Mouse (Mus musculus): ENCODE measurements at regions not wholly inside any gene's neighbourhood (a gene's known extent, or its start where the extent isn't known, plus 50 kb on each side); places are given as distances from the start of the nearest gene placed in this dataset.

GRCm38 (mm10) chr1:30696342-30696741 is 177.4 kb downstream of the Phf3 start:
- no peaks in the 10 kb centered on the region for H3K79me2 ChIP-seq (replicated peaks; ENCODE audit: control insufficient read depth, extremely low read depth, insufficient read depth, poor library complexity, severe bottlenecking)
- no peak overlapping the region for H3K4me2 ChIP-seq (ENCODE audit: insufficient read depth, low read depth, poor library complexity, severe bottlenecking)
- TF ChIP-seq UBTF (IDR thresholded peaks at IDR 0.05; ENCODE audit: low read depth, low read length) = no peak
- TF ChIP-seq RAD21 (IDR thresholded peaks at IDR 0.05; ENCODE audit: low read depth, low read length) = peak; percentile 54
- TF ChIP-seq IRF4 (IDR thresholded peaks at IDR 0.05; ENCODE audit: low read depth, low read length) = no peak
- TF ChIP-seq ZMIZ1 (IDR thresholded peaks at IDR 0.05; ENCODE audit: low read depth, low read length) = no peak
- TF ChIP-seq CHD2 (IDR thresholded peaks at IDR 0.05; ENCODE audit: low read length) = no peak
- TF ChIP-seq PAX5 (IDR thresholded peaks at IDR 0.05; ENCODE audit: low read length) = no peak
- no peak for TF ChIP-seq ZKSCAN1 (IDR thresholded peaks at IDR 0.05; ENCODE audit: borderline replicate concordance, low read depth, low read length)
- peak; percentile 23 to 55; a peak in 2 of 4 replicates for TF ChIP-seq CTCF (conservative IDR thresholded peaks at IDR 0.05 in 1 of 2, IDR thresholded peaks at IDR 0.05 in 1 of 2; ENCODE audit: low read depth in 2 of 2, low read length in 2 of 2)
- no peak for TF ChIP-seq KAT2A (IDR thresholded peaks at IDR 0.05; ENCODE audit: insufficient replicate concordance, low read length)
- TF ChIP-seq POLR2A (IDR thresholded peaks at IDR 0.05; ENCODE audit: low read depth, low read length) = no peak
- no peak for TF ChIP-seq ZC3H11A (IDR thresholded peaks at IDR 0.05; ENCODE audit: low read depth, low read length)
- TF ChIP-seq MAFK (IDR thresholded peaks at IDR 0.05; ENCODE audit: insufficient replicate concordance, low read length) = no peak
- H3K27ac ChIP-seq (ENCODE audit: insufficient read depth, low read depth) = no peak overlapping the region
- H3K27me3 ChIP-seq (replicated peaks) = no peaks in the 10 kb centered on the region
- peak; percentile 26 for DNase-seq (ENCODE audit: extremely low read depth)
- H3K9ac ChIP-seq (ENCODE audit: insufficient read depth, low read depth) = no peak overlapping the region
- H3K4me1 ChIP-seq (ENCODE audit: control insufficient read depth in 1 of 2, insufficient read depth in 2 of 2) = no peaks in the 10 kb centered on the region
- in situ Hi-C loops (cut with MboI; ENCODE audit: low pct_ligation_motif_present, low pct_unique_long_range_greater_than_20kb, low sequenced_read_pairs) (no loop called here), dilution Hi-C loops (cut with MboI; ENCODE audit: extremely low pct_ligation_motif_present, extremely low pct_unique_long_range_greater_than_20kb, low sequenced_read_pairs) (no loop called here)
- no peak overlapping the region for H3K4me3 ChIP-seq (replicated peaks in 1 of 3; ENCODE audit: low read depth in 2 of 3, low read length in 2 of 3, poor library complexity in 1 of 3)
- H3K9me3 ChIP-seq (replicated peaks; ENCODE audit: low read length) = no peaks in the 10 kb centered on the region
- H3K36me3 ChIP-seq (replicated peaks in 1 of 2; ENCODE audit: control insufficient read depth in 1 of 2, insufficient read depth in 1 of 2, low read length in 1 of 2) = no peaks in the 10 kb centered on the region

GRCm38 (mm10) chr1:30685318-30685717 is 188.4 kb downstream of the Phf3 start:
- Histone ChIP-seq H3K4me2 (ENCODE audit: insufficient read depth, low read depth, poor library complexity, severe bottlenecking) (no peak overlapping the region), H3K4me1 (ENCODE audit: control insufficient read depth in 1 of 2, insufficient read depth in 2 of 2) (no peaks in the 10 kb centered on the region), H3K36me3 (replicated peaks in 1 of 2; ENCODE audit: control insufficient read depth in 1 of 2, insufficient read depth in 1 of 2, low read length in 1 of 2) (no peaks in the 10 kb centered on the region), H3K27me3 (replicated peaks) (no peaks in the 10 kb centered on the region), H3K9ac (ENCODE audit: insufficient read depth, low read depth) (no peak overlapping the region), H3K27ac (ENCODE audit: insufficient read depth, low read depth) (no peak overlapping the region), H3K4me3 (replicated peaks in 1 of 3; ENCODE audit: low read depth in 2 of 3, low read length in 2 of 3, poor library complexity in 1 of 3) (no peak overlapping the region), H3K9me3 (replicated peaks; ENCODE audit: low read length) (no peaks in the 10 kb centered on the region), H3K79me2 (replicated peaks; ENCODE audit: control insufficient read depth, extremely low read depth, insufficient read depth, poor library complexity, severe bottlenecking) (no peaks in the 10 kb centered on the region)
- in situ Hi-C loops (cut with MboI; ENCODE audit: low pct_ligation_motif_present, low pct_unique_long_range_greater_than_20kb, low sequenced_read_pairs) (no loop called here), dilution Hi-C loops (cut with MboI; ENCODE audit: extremely low pct_ligation_motif_present, extremely low pct_unique_long_range_greater_than_20kb, low sequenced_read_pairs) (no loop called here)
- DNase-seq (ENCODE audit: extremely low read depth) = no peak
- TF ChIP-seq ZC3H11A (IDR thresholded peaks at IDR 0.05; ENCODE audit: low read depth, low read length) (no peak), MXI1 (IDR thresholded peaks at IDR 0.05; ENCODE audit: low read depth, low read length) (no peak), IRF4 (IDR thresholded peaks at IDR 0.05; ENCODE audit: low read depth, low read length) (no peak), ELF1 (IDR thresholded peaks at IDR 0.05; ENCODE audit: low read depth, low read length) (no peak), UBTF (IDR thresholded peaks at IDR 0.05; ENCODE audit: low read depth, low read length) (no peak)

GRCm38 (mm10) chr1:30683889-30684288 is 189.8 kb downstream of the Phf3 start:
- no peak overlapping the region for H3K9ac ChIP-seq (ENCODE audit: insufficient read depth, low read depth)
- H3K4me1 ChIP-seq (ENCODE audit: control insufficient read depth in 1 of 2, insufficient read depth in 2 of 2) = no peaks in the 10 kb centered on the region
- no peak for DNase-seq (ENCODE audit: extremely low read depth)
- H3K4me2 ChIP-seq (ENCODE audit: insufficient read depth, low read depth, poor library complexity, severe bottlenecking) = no peak overlapping the region
- H3K27me3 ChIP-seq (replicated peaks) = no peaks in the 10 kb centered on the region
- H3K4me3 ChIP-seq (replicated peaks in 1 of 3; ENCODE audit: low read depth in 2 of 3, low read length in 2 of 3, poor library complexity in 1 of 3) = no peak overlapping the region
- TF ChIP-seq HCFC1 (IDR thresholded peaks at IDR 0.05; ENCODE audit: low read depth, low read length) = no peak
- no peaks in the 10 kb centered on the region for H3K9me3 ChIP-seq (replicated peaks; ENCODE audit: low read length)
- no peak overlapping the region for H3K27ac ChIP-seq (ENCODE audit: insufficient read depth, low read depth)
- H3K36me3 ChIP-seq (replicated peaks in 1 of 2; ENCODE audit: control insufficient read depth in 1 of 2, insufficient read depth in 1 of 2, low read length in 1 of 2) = no peaks in the 10 kb centered on the region
- H3K79me2 ChIP-seq (replicated peaks; ENCODE audit: control insufficient read depth, extremely low read depth, insufficient read depth, poor library complexity, severe bottlenecking) = no peaks in the 10 kb centered on the region
- in situ Hi-C loops (cut with MboI; ENCODE audit: low pct_ligation_motif_present, low pct_unique_long_range_greater_than_20kb, low sequenced_read_pairs) = no loop called here
- dilution Hi-C loops (cut with MboI; ENCODE audit: extremely low pct_ligation_motif_present, extremely low pct_unique_long_range_greater_than_20kb, low sequenced_read_pairs) = no loop called here
